Mouse (Mus musculus) stomach, postnatal 0 days (tissue): ENCODE data around the gene Btg3. TPM values are rescaled to one million over a fixed set of nuclear protein-coding genes. Genes with fewer than 3 reads are reported as not detected.

Experiments
- ATAC-seq: fragments of 200-750 bp; cut with Nextera tagmentation; 2 replicates; pipeline ENCODE4 v1.8.0; 2017; ENCODE audit not compliant: low FRiP score, low TSS enrichment
- DNase-seq: peaks from one replicate; pipeline ENCODE4 v3.0.0-alpha.2; 2016; ENCODE audit warnings: low spot score
- H3K27ac ChIP-seq: fragments of 300-500 bp; sonication (generic); replicated peaks from 2 replicates; pipeline ENCODE4 v1.5.1; 2014; ENCODE audit warnings: mild to moderate bottlenecking, control low read depth
- H3K27me3 ChIP-seq: fragments of 300-500 bp; sonication (generic); 2 replicates; pipeline ENCODE4 v1.6.1; 2014; ENCODE audit warnings: low read length; ENCODE audit not compliant: control insufficient read depth, insufficient read depth
- H3K36me3 ChIP-seq: fragments of 300-500 bp; sonication (generic); 2 replicates; pipeline ENCODE4 v1.6.1; 2014; ENCODE audit warnings: low read length, mixed read lengths; ENCODE audit not compliant: control insufficient read depth, insufficient read depth
- H3K4me1 ChIP-seq: fragments of 300-500 bp; sonication (generic); replicated peaks from 2 replicates; pipeline ENCODE4 v1.6.1; 2014; ENCODE audit warnings: antibody characterized with exemption; ENCODE audit not compliant: control insufficient read depth, insufficient read depth
- H3K4me2 ChIP-seq: fragments of 300-500 bp; sonication (generic); replicated peaks from 2 replicates; pipeline ENCODE4 v1.6.1; 2014; ENCODE audit warnings: low read depth, mild to moderate bottlenecking, control low read depth, moderate library complexity
- H3K4me3 ChIP-seq: fragments of 300-500 bp; sonication (generic); 2 replicates; pipeline ENCODE4 v1.5.1; 2014; ENCODE audit warnings: low read depth, low read length, control low read depth
- H3K9ac ChIP-seq: fragments of 300-500 bp; sonication (generic); 2 replicates; pipeline ENCODE4 v1.6.1; 2014; ENCODE audit warnings: mild to moderate bottlenecking, low read length, control low read depth, mixed read lengths
- H3K9me3 ChIP-seq: fragments of 300-500 bp; sonication (generic); 2 replicates; pipeline ENCODE4 v1.6.1; 2016; ENCODE audit warnings: low read length; ENCODE audit not compliant: control insufficient read depth
- CTCF ChIP-seq: IDR thresholded peaks from 2 replicates; pipeline ENCODE4 v1.5.1; 2016; ENCODE audit warnings: antibody characterized with exemption, low read depth, mild to moderate bottlenecking, moderate library complexity
- EP300 ChIP-seq: optimal IDR thresholded peaks from 2 replicates; pipeline ENCODE3; 2016; ENCODE audit warnings: antibody characterized with exemption
- WGBS: fragments of 180-500 bp; shearing (Covaris S2); extraction: QIAGEN DNeasy Blood & Tissue Kit; methylation state at CpG from one replicate; pipeline ENCODE4 v1.1.7; 2014; 5-methylcytosine and 5-hydroxymethylcytosine counted together
- polyA plus RNA-seq: library from polyadenylated mRNA; unstranded; fragments of >200 nt; fragmentation: Nextera tagmentation; extraction: Ambion mirVana; gene quantifications from 2 replicates; pipeline ENCODE4 v1.2.1, GENCODE M21; 2015

The Btg3 gene
- polyA plus RNA-seq, 1 experiment from 2014 or later, result 53.5 TPM

- no peak for TF ChIP-seq EP300
- no peak for TF ChIP-seq CTCF
- no peak overlapping the region for H3K4me3 ChIP-seq
- H3K27ac ChIP-seq, result no peak overlapping the region
- ATAC-seq (no peak), DNase-seq (peak; percentile 10)
- no peaks in the 10 kb centered on the region for H3K36me3 ChIP-seq
- no peaks in the 10 kb centered on the region for H3K9me3 ChIP-seq
- no peaks in the 10 kb centered on the region for H3K27me3 ChIP-seq
- no peak overlapping the region for H3K4me2 ChIP-seq
- H3K4me1 ChIP-seq, result no peaks in the 10 kb centered on the region
- WGBS, result 65% methylated on average over 6 of the region's 6 CpGs
- H3K9ac ChIP-seq, result no peak overlapping the region
These were observed 63.0 kb downstream of the Btg3 start for GRCm38 (mm10) chr16:78314026-78314425.

GRCm38 (mm10) chr16:78313135-78313887 is 63.7 kb downstream of the Btg3 start:
- Histone ChIP-seq H3K9ac (no peak overlapping the region), H3K4me3 (no peak overlapping the region), H3K4me2 (no peak overlapping the region), H3K36me3 (no peaks in the 10 kb centered on the region), H3K4me1 (no peaks in the 10 kb centered on the region), H3K9me3 (no peaks in the 10 kb centered on the region), H3K27ac (no peak overlapping the region), H3K27me3 (no peaks in the 10 kb centered on the region)
- 49% methylated on average over 16 of the region's 16 CpGs for WGBS
- no peak for TF ChIP-seq CTCF
- TF ChIP-seq EP300, result no peak
- no peak for DNase-seq
- ATAC-seq, result no peak

- H3K4me2 ChIP-seq, result no peak overlapping the region
- TF ChIP-seq EP300 (no peak), CTCF (no peak)
- no peak for DNase-seq
- no peaks in the 10 kb centered on the region for H3K27me3 ChIP-seq
- H3K27ac ChIP-seq, result no peak overlapping the region
- WGBS, result 63% methylated on average over 6 of the region's 6 CpGs
- no peaks in the 10 kb centered on the region for H3K36me3 ChIP-seq
- peak; percentile 67 for ATAC-seq
- no peaks in the 10 kb centered on the region for H3K4me1 ChIP-seq
- H3K9ac ChIP-seq, result no peak overlapping the region
- no peaks in the 10 kb centered on the region for H3K9me3 ChIP-seq
- no peak overlapping the region for H3K4me3 ChIP-seq
These were observed 67.7 kb downstream of the Btg3 start for GRCm38 (mm10) chr16:78309258-78309657.

- H3K27ac ChIP-seq, result no peak overlapping the region
- H3K9me3 ChIP-seq, result no peaks in the 10 kb centered on the region
- no peaks in the 10 kb centered on the region for H3K36me3 ChIP-seq
- H3K9ac ChIP-seq, result no peak overlapping the region
- ATAC-seq, result peak; percentile 49; the same call in 1 of the 2 replicates
- no peaks in the 10 kb centered on the region for H3K27me3 ChIP-seq
- peak; percentile 56 for DNase-seq
- TF ChIP-seq EP300, result no peak
- no peak for TF ChIP-seq CTCF
- H3K4me1 ChIP-seq, result no peaks in the 10 kb centered on the region
- no peak overlapping the region for H3K4me2 ChIP-seq
- 87% methylated on average over 16 of the region's 16 CpGs for WGBS
- H3K4me3 ChIP-seq, result no peak overlapping the region
These were observed 69.4 kb downstream of the Btg3 start for GRCm38 (mm10) chr16:78307476-78308192.

- H3K4me3 ChIP-seq, result no peak overlapping the region
- no peaks in the 10 kb centered on the region for H3K9me3 ChIP-seq
- H3K27me3 ChIP-seq, result no peaks in the 10 kb centered on the region
- no peaks in the 10 kb centered on the region for H3K36me3 ChIP-seq
- no peak overlapping the region for H3K9ac ChIP-seq
- H3K4me1 ChIP-seq, result no peaks in the 10 kb centered on the region
- 74% methylated on average over 8 of the region's 8 CpGs for WGBS
- TF ChIP-seq CTCF (no peak), EP300 (no peak)
- no peak overlapping the region for H3K27ac ChIP-seq
- DNase-seq, result peak; percentile 24
- no peak for ATAC-seq
- no peak overlapping the region for H3K4me2 ChIP-seq
These were observed 70.4 kb downstream of the Btg3 start for GRCm38 (mm10) chr16:78306606-78307005.

- H3K9ac ChIP-seq, result no peak overlapping the region
- no peak for ATAC-seq
- H3K9me3 ChIP-seq, result no peaks in the 10 kb centered on the region
- H3K4me2 ChIP-seq, result no peak overlapping the region
- H3K36me3 ChIP-seq, result no peaks in the 10 kb centered on the region
- 71% methylated on average over 12 of the region's 12 CpGs for WGBS
- TF ChIP-seq EP300, result no peak
- no peak for TF ChIP-seq CTCF
- peak; percentile 20 for DNase-seq
- no peaks in the 10 kb centered on the region for H3K27me3 ChIP-seq
- H3K4me3 ChIP-seq, result no peak overlapping the region
- H3K27ac ChIP-seq, result 0 out of 2 replicates have a peak overlapping the region, but pooled peaks have one; percentile 0
- no peaks in the 10 kb centered on the region for H3K4me1 ChIP-seq
These were observed 71.3 kb downstream of the Btg3 start for GRCm38 (mm10) chr16:78305606-78306100.
